Mouse (Mus musculus): ENCODE measurements around the gene Ppfia2.

Gene Ppfia2

GRCm38 (mm10) chr10:106670170-106670569, 200.0 kb downstream of the Ppfia2 start:
- no peak for DNase-seq (ENCODE audit: low spot score)

GRCm38 (mm10) chr10:106681395-106681794, 211.3 kb downstream of the Ppfia2 start:
- DNase-seq (ENCODE audit: low spot score), result peak; percentile 27

GRCm38 (mm10) chr10:106685519-106685918, 215.4 kb downstream of the Ppfia2 start:
- DNase-seq (ENCODE audit: low spot score), result no peak

DNA sequence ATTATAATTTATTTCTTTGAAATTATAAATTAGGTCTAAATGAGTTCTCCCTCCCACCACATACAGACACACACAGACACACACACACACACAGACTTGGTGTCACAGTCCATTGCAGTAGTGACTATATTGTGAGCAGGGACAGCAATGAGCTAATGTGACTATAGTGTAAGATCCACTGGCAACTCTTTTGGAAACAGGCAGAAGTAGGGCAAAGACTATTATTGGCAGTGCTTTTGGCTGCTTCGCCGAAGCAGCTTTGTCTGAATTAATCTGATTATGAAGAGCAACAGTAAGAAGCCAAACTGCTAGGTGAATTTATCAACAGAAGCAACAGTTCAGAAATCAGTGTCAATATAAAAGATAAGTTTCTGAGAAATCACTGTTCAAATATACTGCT, 249.8 kb downstream of the Ppfia2 start:
- DNase-seq (ENCODE audit: low spot score), result no peak

GRCm38 (mm10) chr10:106732265-106732664, 262.1 kb downstream of the Ppfia2 start:
- DNase-seq (ENCODE audit: low spot score), result no peak

GRCm38 (mm10) chr10:106736230-106737063, 266.3 kb downstream of the Ppfia2 start:
- no peak for DNase-seq (ENCODE audit: low spot score)

- no peak for DNase-seq (ENCODE audit: low spot score)
Measured at GRCm38 (mm10) chr10:106738190-106738589, 268.1 kb downstream of the Ppfia2 start.

DNA sequence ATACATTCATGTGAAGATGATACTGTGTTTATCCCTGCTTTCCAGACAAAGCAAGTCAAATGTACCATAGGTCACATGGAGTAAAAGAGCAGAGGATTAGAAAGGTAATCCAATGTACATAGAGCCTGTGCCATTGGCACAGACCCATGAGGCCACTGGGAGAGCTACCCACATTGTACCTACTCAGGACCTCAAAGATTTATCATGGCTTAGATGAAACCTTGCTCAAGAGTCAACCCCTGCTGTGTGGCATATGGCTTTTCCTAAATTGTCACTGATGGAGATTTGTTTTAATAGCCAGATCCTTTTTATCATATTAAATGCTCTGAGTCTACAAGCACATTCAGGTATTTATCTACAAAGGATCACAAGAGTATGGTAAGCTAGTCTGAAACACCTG, 274.8 kb downstream of the Ppfia2 start:
- no peak for DNase-seq (ENCODE audit: low spot score)

- DNase-seq (ENCODE audit: low spot score), result no peak
Measured at GRCm38 (mm10) chr10:106761061-106761460, 290.9 kb downstream of the Ppfia2 start.

DNA sequence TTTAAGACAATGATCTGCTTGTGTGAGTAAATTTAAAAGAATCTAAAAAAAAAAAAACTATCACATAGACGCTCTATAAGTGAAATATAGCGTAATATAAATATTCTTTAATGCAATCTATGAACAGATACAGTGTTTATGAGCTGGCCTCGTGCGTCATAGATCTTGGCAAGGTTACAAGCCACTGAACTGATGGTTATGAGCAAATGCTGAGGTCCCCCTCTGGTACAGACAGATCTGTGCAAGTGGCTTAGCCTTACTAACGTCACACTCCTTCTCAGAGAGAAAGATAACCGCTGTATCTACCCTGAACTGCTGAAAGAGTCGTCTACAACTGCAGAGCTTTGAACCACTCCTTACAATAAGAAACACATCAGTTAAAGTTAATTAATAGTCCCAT, 293.6 kb downstream of the Ppfia2 start:
- no peak for DNase-seq (ENCODE audit: low spot score)

- DNase-seq (ENCODE audit: low spot score), result no peak
Measured at GRCm38 (mm10) chr10:106775571-106775970, 305.4 kb downstream of the Ppfia2 start.

- no peak for DNase-seq (ENCODE audit: low spot score)
Measured at GRCm38 (mm10) chr10:106815447-106815846, 345.3 kb downstream of the Ppfia2 start.

- DNase-seq (ENCODE audit: low spot score), result no peak
Measured at GRCm38 (mm10) chr10:106818381-106818780, 348.2 kb downstream of the Ppfia2 start.

DNA sequence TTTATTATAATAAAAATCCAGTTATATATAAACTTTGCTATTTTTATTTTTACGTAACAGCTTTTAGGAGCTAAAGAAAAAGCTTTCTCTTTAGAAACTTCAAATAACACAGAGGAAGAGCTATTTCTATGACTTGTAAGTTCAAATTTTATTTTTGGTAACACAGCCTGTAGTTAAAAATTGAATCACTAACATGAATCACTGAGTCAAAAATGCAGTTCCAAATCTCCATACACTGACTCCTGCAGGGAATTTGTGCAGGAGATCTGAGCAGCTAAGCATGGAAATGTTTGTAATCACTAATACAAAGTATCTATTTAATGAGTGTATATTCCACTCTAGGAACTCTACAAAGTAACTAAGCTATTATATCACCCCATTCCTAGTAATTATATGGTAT, 354.1 kb downstream of the Ppfia2 start:
- DNase-seq (ENCODE audit: low spot score), result no peak

DNA sequence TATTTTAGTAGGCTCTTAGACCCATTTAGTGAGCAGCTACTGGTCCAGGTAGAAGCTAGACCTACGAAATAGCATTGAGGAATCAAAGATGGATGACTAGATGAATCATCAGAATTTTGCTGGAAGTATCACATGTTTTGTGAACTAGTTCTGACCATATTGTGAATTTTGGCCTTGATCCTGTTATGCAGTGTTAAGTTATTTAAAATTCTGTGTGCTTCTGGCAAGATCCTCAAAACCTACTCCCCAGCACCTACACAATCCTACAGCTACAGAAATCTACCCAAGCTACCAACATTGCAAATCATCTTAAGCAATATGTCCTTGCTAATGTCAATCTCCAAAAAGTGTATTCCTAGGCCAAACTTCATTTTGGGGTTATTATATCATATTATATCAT, 368.3 kb downstream of the Ppfia2 start:
- no peak for DNase-seq (ENCODE audit: low spot score)

DNA sequence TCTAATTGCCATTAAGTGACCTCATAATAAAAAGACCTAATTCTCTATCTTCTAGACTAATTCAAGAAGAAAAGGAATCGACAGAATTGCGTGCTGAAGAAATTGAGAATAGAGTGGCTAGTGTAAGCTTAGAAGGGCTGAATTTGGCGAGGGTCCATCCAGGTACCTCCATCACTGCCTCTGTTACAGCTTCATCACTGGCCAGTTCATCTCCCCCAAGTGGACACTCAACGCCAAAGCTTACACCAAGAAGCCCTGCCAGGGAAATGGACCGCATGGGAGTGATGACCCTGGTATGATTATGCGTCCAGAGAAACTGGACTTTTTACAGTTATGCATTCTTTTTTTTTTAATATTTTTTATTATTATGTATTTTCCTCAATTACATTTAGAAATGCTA, 388.0 kb downstream of the Ppfia2 start:
- DNase-seq (ENCODE audit: low spot score), result no peak

- DNase-seq (ENCODE audit: low spot score), result no peak
Measured at GRCm38 (mm10) chr10:106870233-106870632, 400.1 kb downstream of the Ppfia2 start.

DNA sequence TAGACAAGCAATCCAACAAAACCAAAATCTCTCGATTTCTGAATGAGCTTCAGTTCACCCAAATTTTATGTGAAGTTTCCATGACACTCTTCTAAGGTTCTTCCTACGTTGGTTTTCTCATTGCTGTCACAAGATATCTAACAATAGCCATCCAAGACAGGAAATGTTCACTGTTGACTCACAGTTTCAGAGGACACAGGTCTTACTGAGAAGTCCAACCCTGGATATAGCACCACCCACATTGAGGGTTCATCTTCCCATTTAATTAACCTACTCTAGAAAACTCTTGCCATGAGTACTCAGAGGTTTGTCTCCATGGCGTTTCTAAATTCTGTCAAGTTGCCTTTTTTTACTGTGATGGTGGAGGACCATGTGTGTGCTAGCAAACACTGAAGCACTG, 401.7 kb downstream of the Ppfia2 start:
- no peak for DNase-seq (ENCODE audit: low spot score)

GRCm38 (mm10) chr10:106872714-106873113, 402.6 kb downstream of the Ppfia2 start:
- DNase-seq (ENCODE audit: low spot score), result no peak

GRCm38 (mm10) chr10:106881330-106881729, 411.2 kb downstream of the Ppfia2 start:
- DNase-seq (ENCODE audit: low spot score), result no peak

DNA sequence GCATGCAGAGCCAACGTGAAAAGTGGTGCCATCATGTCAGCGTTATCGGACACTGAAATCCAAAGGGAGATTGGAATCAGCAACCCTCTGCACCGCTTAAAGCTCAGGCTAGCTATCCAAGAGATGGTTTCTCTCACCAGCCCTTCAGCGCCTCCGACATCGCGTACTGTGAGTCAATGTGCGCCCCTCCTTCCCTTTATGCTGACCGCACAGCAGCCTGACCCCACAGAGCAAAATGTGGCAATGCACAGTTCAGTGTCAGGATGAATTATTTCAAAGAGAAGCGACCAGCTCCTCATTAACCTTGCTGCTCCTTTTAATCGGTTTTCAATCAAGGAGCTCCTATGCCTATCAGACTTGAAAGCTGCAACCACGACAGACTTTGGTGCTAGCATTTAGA, 426.2 kb downstream of the Ppfia2 start:
- no peak for DNase-seq (ENCODE audit: low spot score)

DNA sequence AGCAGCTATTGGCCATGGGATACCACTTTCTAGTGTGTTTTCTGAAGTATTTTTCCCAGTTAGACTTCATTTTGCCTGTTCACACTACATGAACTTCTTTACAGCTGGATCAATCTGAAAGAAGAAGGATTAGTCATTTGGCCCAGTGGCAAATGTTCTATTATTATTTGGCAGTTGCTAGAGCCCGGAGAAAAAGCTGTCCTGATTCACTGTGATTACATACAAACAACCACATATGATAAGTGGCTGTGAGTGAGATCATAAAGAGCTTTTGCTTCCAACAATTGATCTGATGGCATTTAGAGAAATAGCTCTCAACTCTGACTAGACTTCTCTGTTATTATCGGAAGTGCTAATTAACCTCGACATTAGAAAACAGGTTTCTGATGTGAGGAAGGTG, 440.0 kb downstream of the Ppfia2 start:
- no peak for DNase-seq (ENCODE audit: low spot score)

DNA sequence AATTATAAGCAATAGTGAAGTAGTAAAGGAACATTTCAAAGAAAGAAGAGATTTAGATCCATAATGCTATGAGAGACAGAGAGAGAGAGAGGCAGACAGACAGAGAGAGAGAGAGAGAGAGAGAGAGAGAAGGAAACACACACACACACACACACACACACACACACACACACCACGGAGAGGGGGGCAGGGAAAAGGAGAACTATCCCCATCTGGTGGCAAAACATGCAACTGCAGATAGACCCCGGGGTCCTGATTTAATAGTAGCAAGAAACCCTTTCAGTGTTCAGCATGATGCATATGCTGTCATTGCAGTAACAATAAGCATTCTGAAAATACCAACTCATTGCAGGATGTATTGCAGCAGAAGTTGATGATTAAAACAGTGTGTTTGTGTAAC, 442.9 kb downstream of the Ppfia2 start:
- DNase-seq (ENCODE audit: low spot score), result no peak

DNA sequence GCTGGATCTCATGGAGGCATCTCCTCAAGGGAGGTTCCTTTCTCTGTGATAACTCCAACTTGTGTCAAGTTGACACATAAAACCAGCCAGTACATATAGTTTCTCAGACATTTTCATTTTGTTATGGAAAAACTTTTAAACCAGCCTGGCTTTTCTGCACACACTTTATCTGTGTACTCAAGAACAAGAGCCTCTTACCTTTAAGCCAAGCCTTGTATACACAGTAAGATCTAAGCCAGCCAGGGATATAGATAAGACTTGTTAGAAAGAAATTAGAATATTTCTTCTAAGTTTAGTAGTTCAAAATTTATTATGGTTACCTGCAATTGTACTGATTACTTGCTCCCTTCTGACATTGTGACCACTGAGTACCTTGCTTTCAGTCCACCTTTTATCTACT, 444.1 kb downstream of the Ppfia2 start:
- DNase-seq (ENCODE audit: low spot score), result no peak
